Mouse (Mus musculus) lung, postnatal 0 days (tissue): ENCODE measurements around the gene Scrn3.

ENCODE experiments used
- CTCF ChIP-seq: IDR thresholded peaks from 2 replicates; pipeline ENCODE4 v1.5.1; 2016; ENCODE audit warnings: antibody characterized with exemption, mild to moderate bottlenecking
- EP300 ChIP-seq: IDR thresholded peaks from 2 replicates; pipeline ENCODE4 v1.6.1; 2016; ENCODE audit warnings: antibody characterized with exemption, mild to moderate bottlenecking, control low read depth

GRCm38 (mm10) chr2:73272351-73273248 is 39.8 kb upstream of the Scrn3 start:
- no peak for TF ChIP-seq CTCF
- no peak for TF ChIP-seq EP300
